Mouse (Mus musculus): ENCODE measurements around the gene Rapgef3.

Rapgef3 gene

GRCm38 (mm10) chr15:97767280-97768186 is at the start of gene Rapgef3:
Rapgef3 (minus strand) TSS chr15:97767972.
- DNase-seq, result peak; percentile 92 to 98

- DNase-seq, result no peak
Measured at GRCm38 (mm10) chr15:97816199-97816994, 48.6 kb upstream of the Rapgef3 start.

GRCm38 (mm10) chr15:97815254-97815653 is 47.5 kb upstream of the Rapgef3 start:
- DNase-seq, result no peak

GRCm38 (mm10) chr15:97814703-97815102 is 46.9 kb upstream of the Rapgef3 start:
- DNase-seq, result peak in 1 of 2 experiments; percentile 71

GRCm38 (mm10) chr15:97813452-97814204 is 45.9 kb upstream of the Rapgef3 start:
- peak; percentile 73 to 91 for DNase-seq

- no peak for DNase-seq
Measured at GRCm38 (mm10) chr15:97812875-97813274, 45.1 kb upstream of the Rapgef3 start.

- peak; percentile 81 to 95 for DNase-seq
Measured at GRCm38 (mm10) chr15:97812126-97812525, 44.4 kb upstream of the Rapgef3 start.

- DNase-seq, result no peak
Measured at GRCm38 (mm10) chr15:97811307-97811706, 43.5 kb upstream of the Rapgef3 start.

- DNase-seq, result no peak
Measured at GRCm38 (mm10) chr15:97810399-97810798, 42.6 kb upstream of the Rapgef3 start.

GRCm38 (mm10) chr15:97809942-97810341 is 42.2 kb upstream of the Rapgef3 start:
- peak; percentile 82 to 85 for DNase-seq

- DNase-seq, result no peak
Measured at GRCm38 (mm10) chr15:97809206-97809605, 41.4 kb upstream of the Rapgef3 start.

GRCm38 (mm10) chr15:97808532-97808931 is 40.8 kb upstream of the Rapgef3 start:
- DNase-seq, result no peak

- DNase-seq, result no peak
Measured at GRCm38 (mm10) chr15:97807867-97808266, 40.1 kb upstream of the Rapgef3 start.

- DNase-seq, result no peak
Measured at GRCm38 (mm10) chr15:97802575-97802974, 34.8 kb upstream of the Rapgef3 start.

- no peak for DNase-seq
Measured at GRCm38 (mm10) chr15:97801811-97802210, 34.0 kb upstream of the Rapgef3 start.

- no peak for DNase-seq
Measured at GRCm38 (mm10) chr15:97800853-97801252, 33.1 kb upstream of the Rapgef3 start.

- no peak for DNase-seq
Measured at GRCm38 (mm10) chr15:97799446-97799845, 31.7 kb upstream of the Rapgef3 start.

- no peak for DNase-seq
Measured at GRCm38 (mm10) chr15:97798134-97798533, 30.4 kb upstream of the Rapgef3 start.

- no peak for DNase-seq
Measured at GRCm38 (mm10) chr15:97796674-97797310, 29.0 kb upstream of the Rapgef3 start.

GRCm38 (mm10) chr15:97795559-97796235 is 27.9 kb upstream of the Rapgef3 start:
- DNase-seq, result no peak

GRCm38 (mm10) chr15:97794268-97794667 is 26.5 kb upstream of the Rapgef3 start:
- no peak for DNase-seq
